Mouse (Mus musculus) lung, postnatal 36 days (tissue): ENCODE measurements around the gene Pde11a.
A peak's percentile ranks its signal among the peaks of the same experiment; 100 is the strongest.

Source experiments
- DNase-seq: peaks from one replicate; pipeline ENCODE4 v3.0.0; 2022; ENCODE audit warnings: mixed read lengths

The Pde11a gene

DNA sequence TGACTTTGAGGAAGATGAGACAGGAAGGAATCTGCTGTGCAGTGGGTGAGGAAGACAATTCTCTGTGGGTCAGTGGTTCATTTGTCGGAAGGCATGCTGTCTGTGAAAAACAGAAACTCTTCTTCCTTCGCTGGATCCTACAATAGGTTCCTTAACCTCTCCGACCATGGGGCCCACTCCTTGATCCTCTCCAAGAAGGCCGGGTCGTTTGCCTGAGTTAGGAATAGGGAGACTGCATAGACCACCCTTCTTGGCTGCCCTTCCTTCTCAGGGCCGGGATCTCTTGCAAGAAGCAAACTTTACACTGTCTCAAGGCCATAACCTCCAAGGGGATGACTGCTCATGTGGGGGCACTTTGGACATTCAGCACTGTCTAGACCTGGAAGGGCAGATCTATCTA lies 19.3 kb downstream of the Pde11a start:
- no peak for DNase-seq

DNA sequence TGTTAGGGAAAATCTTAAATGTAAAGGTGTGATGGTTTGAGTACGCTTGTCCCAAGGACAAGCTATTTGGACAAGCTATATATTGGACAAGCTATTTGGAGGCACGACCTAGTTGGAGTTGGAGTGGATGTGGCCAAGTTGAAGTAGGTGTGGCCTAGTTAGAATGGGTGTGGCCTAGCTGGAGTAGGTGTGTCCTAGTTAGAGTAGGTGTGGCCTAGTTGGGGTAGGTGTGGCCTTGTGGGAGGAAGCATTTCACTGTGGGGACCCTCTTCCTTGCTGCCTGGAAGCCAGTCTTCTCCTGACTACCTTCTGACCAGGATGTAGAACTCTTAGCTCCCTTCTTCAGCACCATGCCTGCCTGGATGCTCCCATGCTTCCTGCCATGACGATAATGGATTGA lies 50.9 kb downstream of the Pde11a start:
- DNase-seq = no peak

GRCm38 (mm10) chr2:76286288-76286740 lies 52.3 kb downstream of the Pde11a start:
- no peak for DNase-seq

DNA sequence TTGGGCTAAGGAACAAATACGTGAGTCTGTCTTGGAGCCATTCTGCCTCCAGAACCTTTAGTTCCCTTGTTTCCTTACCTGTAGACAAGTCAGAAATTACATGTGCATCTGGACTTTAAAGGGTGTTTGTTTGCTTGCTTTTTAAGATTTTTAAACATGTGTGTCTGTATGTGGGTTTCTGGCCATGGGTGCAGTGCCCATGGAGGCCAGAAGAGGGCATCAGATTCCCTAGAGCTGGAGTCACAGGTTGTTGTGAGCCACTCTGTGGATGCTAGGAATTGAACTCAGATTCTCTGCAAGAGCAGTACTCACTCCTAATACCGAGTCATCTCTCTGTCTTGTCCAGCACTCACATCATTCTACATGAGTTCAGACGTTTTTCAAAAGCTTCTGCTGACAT lies 53.4 kb downstream of the Pde11a start:
- DNase-seq = no peak

- DNase-seq = peak; percentile 43
These were observed 55.0 kb downstream of the Pde11a start for GRCm38 (mm10) chr2:76283378-76284132.

DNA sequence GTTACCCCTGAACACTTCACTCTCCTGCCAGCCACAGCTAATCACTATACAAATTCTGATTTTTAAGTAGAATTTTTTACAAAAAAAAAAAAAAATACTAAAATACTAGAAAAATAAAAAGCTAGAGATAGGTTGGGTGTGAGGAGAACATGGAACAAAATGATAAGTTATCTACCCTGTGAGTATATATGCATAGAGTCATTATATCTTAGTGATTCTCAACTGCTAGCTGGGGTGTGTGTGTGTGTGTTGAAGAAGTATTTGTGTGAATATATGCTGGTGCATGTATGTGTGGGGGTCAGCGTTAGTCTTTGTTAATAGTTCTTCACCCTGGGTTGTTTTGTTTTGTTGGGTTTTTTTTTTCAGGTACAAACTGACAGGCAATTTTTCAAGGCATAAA lies 69.1 kb downstream of the Pde11a start:
- no peak for DNase-seq

DNA sequence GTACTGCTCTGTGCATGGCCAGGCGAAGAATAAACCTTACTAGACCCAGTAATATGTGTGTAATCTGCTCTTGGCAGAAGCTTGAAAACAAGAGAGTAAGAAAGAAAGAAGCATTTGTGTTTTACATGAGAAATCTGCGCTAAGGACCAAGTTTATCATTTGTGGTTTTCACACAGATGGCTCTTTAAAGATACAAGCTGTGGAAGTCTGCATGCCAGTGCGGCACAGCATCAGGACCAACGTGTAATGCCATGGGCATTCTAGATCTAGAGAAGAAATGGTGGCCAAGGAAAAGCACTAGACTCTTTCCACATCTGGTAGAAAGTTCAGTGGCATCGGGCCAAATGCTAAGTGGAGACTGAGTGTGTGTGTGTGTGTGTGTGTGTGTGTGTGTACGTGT lies 71.2 kb downstream of the Pde11a start:
- no peak for DNase-seq

DNA sequence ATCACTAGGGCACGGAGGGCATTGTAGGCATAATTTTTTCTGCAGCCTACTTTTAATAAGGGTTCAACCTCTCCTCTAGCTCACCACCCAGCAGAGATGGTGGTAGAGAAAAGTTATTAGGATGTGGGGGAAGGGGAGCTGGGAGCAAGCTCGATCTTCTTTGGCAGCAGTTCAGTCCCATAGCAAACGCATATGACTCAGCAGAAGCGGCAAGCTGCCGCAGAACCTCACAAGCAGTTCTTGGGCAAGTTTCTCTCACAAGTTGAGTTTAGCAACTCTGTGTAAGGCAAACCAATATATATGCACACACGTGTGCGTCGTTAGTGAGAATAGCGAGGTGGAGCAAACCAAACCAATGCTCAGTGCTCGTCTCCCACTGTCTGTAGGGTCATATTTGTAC lies 72.0 kb downstream of the Pde11a start:
- no peak for DNase-seq

DNA sequence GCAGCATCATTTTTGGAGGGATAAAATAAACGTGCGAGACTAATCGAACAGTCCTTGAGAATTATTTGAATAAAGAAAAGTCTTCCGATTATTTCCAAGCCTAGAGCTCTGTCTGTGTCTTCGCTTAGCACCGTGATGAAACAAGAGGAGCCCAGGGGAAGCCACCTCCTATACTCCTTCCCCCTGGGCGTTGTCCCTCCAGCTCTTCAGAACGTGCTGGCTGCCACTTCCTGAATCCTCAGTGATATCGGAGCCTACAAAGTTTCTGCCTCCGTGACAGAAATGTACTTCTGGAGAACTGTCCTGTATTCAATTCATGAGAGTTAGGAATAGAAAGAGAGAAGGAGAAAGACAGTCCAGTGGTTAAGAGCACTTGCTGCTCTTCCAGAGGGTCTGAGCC lies 74.3 kb downstream of the Pde11a start:
- no peak for DNase-seq

DNA sequence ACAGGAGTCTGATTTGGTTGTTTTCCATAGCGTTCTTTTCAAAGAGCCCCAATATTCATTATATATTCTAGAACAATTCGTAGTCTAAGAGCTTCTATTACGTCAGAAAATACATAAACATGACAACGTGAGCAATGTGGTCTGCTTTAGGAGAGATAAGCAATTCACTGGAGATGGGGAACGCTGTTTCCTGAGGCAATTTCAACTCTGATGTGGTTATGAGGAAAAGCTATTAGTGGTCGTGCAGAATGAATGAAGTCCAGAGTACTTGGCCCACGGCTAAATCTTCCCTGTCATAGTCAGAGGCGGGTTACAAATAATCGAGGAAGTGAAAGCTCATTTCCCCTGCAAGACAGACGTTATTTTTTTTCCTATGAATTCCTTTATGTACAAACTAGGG lies 75.9 kb downstream of the Pde11a start:
- no peak for DNase-seq

- peak; percentile 65 for DNase-seq
These were observed 83.7 kb downstream of the Pde11a start for GRCm38 (mm10) chr2:76254833-76255232.

DNA sequence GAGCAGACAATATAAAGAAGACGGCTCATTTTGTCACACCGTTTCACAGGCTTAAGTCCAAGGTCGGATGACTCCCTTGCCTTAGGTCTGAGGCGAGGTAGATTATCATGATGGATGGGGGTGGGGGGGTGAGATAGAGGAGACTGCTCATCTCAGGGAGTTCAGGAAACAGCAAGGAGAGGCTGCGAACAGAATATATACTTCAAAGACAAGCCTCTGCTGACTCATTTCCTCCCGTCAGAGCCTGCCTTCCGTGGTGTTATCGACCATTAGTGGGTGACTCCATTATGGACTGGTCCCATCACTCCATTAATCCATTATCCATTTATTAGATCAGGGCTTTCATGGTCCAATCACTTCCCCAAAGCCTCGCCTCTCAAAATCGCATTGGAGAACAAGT lies 87.2 kb downstream of the Pde11a start:
- DNase-seq = no peak

DNA sequence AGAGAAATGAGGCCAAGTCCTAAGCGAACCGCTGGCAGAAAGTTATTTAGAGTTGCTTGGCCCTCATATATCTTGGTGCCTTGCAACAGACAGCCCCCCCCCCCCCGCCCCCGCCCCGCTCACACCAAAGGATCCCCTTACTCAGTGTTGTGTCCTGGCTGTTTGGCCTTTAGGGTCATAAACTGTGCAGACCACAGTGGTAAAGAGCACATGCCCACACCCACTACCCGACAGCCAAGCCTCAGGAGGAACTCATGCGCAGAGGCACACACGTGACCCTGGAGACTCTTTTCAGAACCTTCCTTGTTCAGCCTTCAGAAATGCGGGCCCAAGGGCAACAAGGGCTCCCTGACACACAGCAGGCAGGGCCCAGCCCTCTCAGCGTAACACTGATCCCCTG lies 90.3 kb downstream of the Pde11a start:
- DNase-seq = no peak

GRCm38 (mm10) chr2:76239175-76239574 lies 99.4 kb downstream of the Pde11a start:
- DNase-seq = no peak

DNA sequence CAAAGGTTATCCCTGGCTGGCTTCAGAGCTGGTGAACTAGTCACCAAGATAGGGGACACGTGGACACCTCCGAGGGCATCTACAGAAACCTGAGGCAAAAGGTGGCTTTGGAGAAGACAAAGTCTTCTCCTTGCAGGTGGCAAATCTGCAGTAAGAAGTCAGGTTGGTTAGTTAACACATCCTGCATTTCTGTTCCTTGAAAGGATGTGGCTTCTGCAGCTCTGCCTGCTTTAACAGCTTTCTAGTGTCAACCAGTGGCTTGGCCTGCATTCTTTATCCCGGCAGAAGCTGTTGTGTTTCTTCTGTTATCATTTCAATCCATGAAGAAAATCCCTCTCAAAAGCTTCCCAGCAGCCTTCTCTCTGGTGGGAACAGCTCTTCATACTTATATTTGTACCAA lies 100.1 kb downstream of the Pde11a start:
- no peak for DNase-seq

GRCm38 (mm10) chr2:76237638-76238420 lies 100.7 kb downstream of the Pde11a start:
- DNase-seq = no peak

DNA sequence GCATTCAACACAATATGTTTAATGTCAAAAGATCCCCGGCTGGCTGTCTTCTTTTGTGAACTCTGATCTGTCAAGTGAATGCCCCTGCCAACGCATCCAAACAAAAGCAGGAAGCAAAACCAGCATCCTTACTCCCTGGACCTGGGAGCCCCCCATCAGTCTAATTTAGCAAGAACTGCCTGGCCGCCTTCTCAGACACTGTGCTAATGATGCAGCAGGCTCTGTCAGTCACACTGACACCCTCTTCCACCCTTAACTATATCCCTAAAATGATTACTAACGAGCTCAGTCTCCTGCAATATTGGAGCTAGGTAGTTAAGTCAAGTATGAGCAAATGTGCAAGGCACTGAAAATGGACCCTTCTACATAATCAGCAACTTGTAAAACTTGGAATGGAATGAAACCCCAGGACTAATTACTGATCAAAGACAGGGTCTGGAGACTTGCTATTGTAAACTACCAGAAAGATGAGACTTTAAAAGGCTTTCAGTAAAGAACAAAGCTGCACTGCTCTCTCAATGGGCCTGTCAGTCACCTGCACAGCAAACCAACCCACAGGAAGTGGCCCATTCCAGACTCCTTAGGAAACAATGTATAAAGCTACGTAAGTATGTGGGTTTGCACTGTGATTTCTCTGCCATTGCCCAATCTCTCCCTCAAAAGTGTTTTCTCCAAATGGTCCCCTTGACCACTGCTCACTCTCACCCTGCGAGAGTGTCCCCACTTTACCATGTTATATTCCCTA lies 118.0 kb downstream of the Pde11a start:
- no peak for DNase-seq

GRCm38 (mm10) chr2:76219540-76219939 lies 119.0 kb downstream of the Pde11a start:
- no peak for DNase-seq

GRCm38 (mm10) chr2:76216146-76216545 lies 122.4 kb downstream of the Pde11a start:
- peak; percentile 49 for DNase-seq

DNA sequence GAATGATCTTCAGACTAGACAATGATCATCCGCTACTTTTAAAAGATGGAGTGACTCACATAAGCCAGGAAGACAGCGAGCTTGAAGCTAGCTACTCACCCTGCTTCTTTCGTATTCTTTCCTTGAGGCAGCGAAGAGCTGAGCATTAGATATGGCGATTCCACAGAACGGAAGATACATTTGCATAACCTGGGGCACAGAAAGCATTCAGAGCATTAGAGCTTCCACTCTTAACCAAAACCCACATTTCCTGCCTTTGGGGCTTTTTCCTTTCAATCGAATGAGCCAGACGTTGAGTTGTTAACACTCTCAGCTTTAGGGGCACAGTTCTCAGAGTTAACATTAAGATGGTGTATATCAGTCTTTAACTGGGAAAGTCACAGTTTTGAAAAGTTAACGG lies 123.4 kb downstream of the Pde11a start:
- DNase-seq = no peak

DNA sequence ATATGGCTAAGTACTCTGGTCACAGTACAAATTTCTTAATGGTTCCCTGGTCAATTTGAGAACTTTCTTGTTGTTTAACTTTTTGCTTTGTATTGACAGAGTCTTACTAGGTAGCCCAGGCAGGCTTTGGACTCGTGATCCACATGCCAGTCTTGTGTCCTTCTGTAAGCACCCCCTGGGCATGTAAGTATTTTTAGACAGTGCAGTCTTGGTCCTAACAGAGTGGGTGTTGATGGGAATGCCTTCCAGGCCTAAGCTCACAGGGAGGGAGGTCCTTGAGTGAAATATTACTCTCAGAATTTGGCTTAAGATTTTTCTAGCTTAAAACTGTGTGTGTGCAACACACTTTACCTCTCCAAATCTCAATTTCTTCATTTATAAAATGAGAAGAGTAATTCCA lies 153.4 kb downstream of the Pde11a start:
- DNase-seq = no peak

GRCm38 (mm10) chr2:76162822-76163221 lies 175.8 kb downstream of the Pde11a start:
- no peak for DNase-seq

DNA sequence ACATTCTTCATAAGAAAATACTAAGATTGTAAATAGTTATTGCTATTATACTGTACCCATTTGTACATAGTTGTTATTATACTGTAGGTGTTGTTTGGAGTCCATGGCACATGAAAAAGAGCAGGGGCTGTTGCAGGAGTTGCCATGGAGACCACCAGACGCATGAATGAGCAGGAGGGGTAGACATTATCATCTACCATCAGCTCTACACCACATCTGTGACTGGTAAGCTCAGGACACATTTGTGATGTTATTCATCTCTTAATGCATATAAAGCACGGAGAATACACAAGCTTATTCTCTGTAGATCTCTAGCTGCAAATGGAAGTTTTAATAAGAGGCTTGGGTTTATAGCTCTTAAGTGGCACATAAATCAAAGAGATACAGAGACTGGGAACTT lies 179.6 kb downstream of the Pde11a start:
- no peak for DNase-seq

GRCm38 (mm10) chr2:76141136-76141535 lies 197.4 kb downstream of the Pde11a start:
- no peak for DNase-seq
